Mouse (Mus musculus) neural tube, embryonic 15.5 days (tissue): ENCODE data around the gene Ebf1. TPM values are rescaled to one million over a fixed set of nuclear protein-coding genes. Genes with fewer than 3 reads are reported as not detected.
A peak's percentile ranks its signal among the peaks of the same experiment; 100 is the strongest.

Experiments
- ATAC-seq: fragments of 200-750 bp; cut with Nextera tagmentation; 2 replicates; pipeline ENCODE4 v1.8.0; 2017; ENCODE audit warnings: mild to moderate bottlenecking, moderate TSS enrichment, moderate library complexity; ENCODE audit not compliant: low FRiP score
- H3K27ac ChIP-seq: fragments of 300-500 bp; sonication (generic); replicated peaks from 2 replicates; pipeline ENCODE4 v1.5.1; 2015; ENCODE audit warnings: mild to moderate bottlenecking, inconsistent platforms
- H3K27me3 ChIP-seq: fragments of 300-500 bp; sonication (generic); replicated peaks from 2 replicates; pipeline ENCODE4 v1.6.1; 2015; ENCODE audit warnings: inconsistent platforms
- H3K36me3 ChIP-seq: fragments of 300-500 bp; sonication (generic); 2 replicates; pipeline ENCODE4 v1.6.1; 2015; ENCODE audit warnings: inconsistent platforms
- H3K4me1 ChIP-seq: fragments of 300-500 bp; sonication (generic); 2 replicates; pipeline ENCODE4 v1.6.1; 2015; ENCODE audit warnings: inconsistent platforms
- H3K4me2 ChIP-seq: fragments of 300-500 bp; sonication (generic); 2 replicates; pipeline ENCODE4 v1.6.1; 2015; ENCODE audit warnings: inconsistent platforms, mild to moderate bottlenecking, moderate library complexity
- H3K4me3 ChIP-seq: fragments of 300-500 bp; sonication (generic); replicated peaks from 2 replicates; pipeline ENCODE4 v1.5.1; 2015; ENCODE audit warnings: mild to moderate bottlenecking, inconsistent platforms
- H3K9ac ChIP-seq: fragments of 300-500 bp; sonication (generic); replicated peaks from 2 replicates; pipeline ENCODE4 v1.6.1; 2015; ENCODE audit warnings: mild to moderate bottlenecking, inconsistent platforms
- H3K9me3 ChIP-seq: fragments of 300-500 bp; sonication (generic); replicated peaks from 2 replicates; pipeline ENCODE4 v1.6.1; 2016; ENCODE audit warnings: inconsistent platforms
- WGBS: fragments of 180-500 bp; shearing (Covaris S2); methylation state at CpG from one replicate; pipeline ENCODE4 v1.1.7; 2015; ENCODE audit warnings: mixed read lengths; 5-methylcytosine and 5-hydroxymethylcytosine counted together
- polyA plus RNA-seq: library from polyadenylated mRNA; unstranded; fragments of >200 nt; fragmentation: Nextera tagmentation; extraction: Ambion mirVana; gene quantifications from 2 replicates; pipeline ENCODE4 v1.2.1, GENCODE M21; 2015

Gene Ebf1
- polyA plus RNA-seq, 1 experiment from 2014 or later: 168 TPM

- no peak for ATAC-seq
- WGBS: 82% methylated on average over 4 of the region's 4 CpGs
- Histone ChIP-seq H3K36me3 (no peaks in the 10 kb centered on the region), H3K27ac (no peak overlapping the region; the same call in 1 of the 2 replicates), H3K27me3 (no peaks in the 10 kb centered on the region), H3K4me3 (no peak overlapping the region), H3K9ac (no peak overlapping the region), H3K4me2 (no peak overlapping the region), H3K9me3 (no peaks in the 10 kb centered on the region), H3K4me1 (peaks cover 13% of the 10 kb centered on the region; the same call in 1 of the 2 replicates)
Measured at GRCm38 (mm10) chr11:44867433-44867832, 250.3 kb downstream of the Ebf1 start.

GRCm38 (mm10) chr11:44873876-44874275, 256.8 kb downstream of the Ebf1 start:
- no peak overlapping the region for H3K4me3 ChIP-seq
- H3K4me1 ChIP-seq: no peaks in the 10 kb centered on the region
- no peaks in the 10 kb centered on the region for H3K27me3 ChIP-seq
- no peak overlapping the region for H3K27ac ChIP-seq
- no peak overlapping the region for H3K4me2 ChIP-seq
- ATAC-seq: no peak
- H3K9me3 ChIP-seq: no peaks in the 10 kb centered on the region
- no peak overlapping the region for H3K9ac ChIP-seq
- 66% methylated on average over 1 of the region's 1 CpGs for WGBS
- H3K36me3 ChIP-seq: no peaks in the 10 kb centered on the region

GRCm38 (mm10) chr11:44875171-44875570, 258.1 kb downstream of the Ebf1 start:
- WGBS: 74% methylated on average over 3 of the region's 3 CpGs
- Histone ChIP-seq H3K4me1 (0 out of 2 replicates have a peak, but pooled peaks cover 3% of the 10 kb centered on the region), H3K4me2 (no peak overlapping the region), H3K9me3 (no peaks in the 10 kb centered on the region), H3K9ac (no peak overlapping the region), H3K4me3 (no peak overlapping the region), H3K36me3 (no peaks in the 10 kb centered on the region), H3K27ac (no peak overlapping the region), H3K27me3 (no peaks in the 10 kb centered on the region)
- no peak for ATAC-seq

- Histone ChIP-seq H3K4me1 (0 out of 2 replicates have a peak, but pooled peaks cover 3% of the 10 kb centered on the region), H3K4me2 (no peak overlapping the region), H3K27ac (no peak overlapping the region), H3K27me3 (no peaks in the 10 kb centered on the region), H3K9ac (no peak overlapping the region), H3K9me3 (no peaks in the 10 kb centered on the region), H3K36me3 (no peaks in the 10 kb centered on the region), H3K4me3 (no peak overlapping the region)
- WGBS: 56% methylated on average over 9 of the region's 9 CpGs
- ATAC-seq: no peak
Measured at GRCm38 (mm10) chr11:44881056-44881683, 264.1 kb downstream of the Ebf1 start.

GRCm38 (mm10) chr11:44882476-44882970, 265.4 kb downstream of the Ebf1 start:
- no peaks in the 10 kb centered on the region for H3K36me3 ChIP-seq
- no peaks in the 10 kb centered on the region for H3K9me3 ChIP-seq
- no peak overlapping the region for H3K4me2 ChIP-seq
- no peak overlapping the region for H3K27ac ChIP-seq
- 43% methylated on average over 4 of the region's 4 CpGs for WGBS
- H3K4me3 ChIP-seq: no peak overlapping the region
- ATAC-seq: no peak
- H3K27me3 ChIP-seq: no peaks in the 10 kb centered on the region
- H3K9ac ChIP-seq: no peak overlapping the region
- peaks cover 14% of the 10 kb centered on the region for H3K4me1 ChIP-seq

- H3K9ac ChIP-seq: no peak overlapping the region
- no peak overlapping the region for H3K27ac ChIP-seq
- 73% methylated on average over 3 of the region's 3 CpGs for WGBS
- H3K4me3 ChIP-seq: no peak overlapping the region
- no peaks in the 10 kb centered on the region for H3K27me3 ChIP-seq
- H3K36me3 ChIP-seq: no peaks in the 10 kb centered on the region
- H3K9me3 ChIP-seq: no peaks in the 10 kb centered on the region
- peaks cover 15% of the 10 kb centered on the region for H3K4me1 ChIP-seq
- no peak overlapping the region for H3K4me2 ChIP-seq
- ATAC-seq: no peak
Measured at GRCm38 (mm10) chr11:44884337-44884736, 267.2 kb downstream of the Ebf1 start.

- no peak overlapping the region for H3K4me2 ChIP-seq
- H3K9me3 ChIP-seq: no peaks in the 10 kb centered on the region
- H3K9ac ChIP-seq: no peak overlapping the region
- WGBS: 78% methylated on average over 2 of the region's 2 CpGs
- H3K27ac ChIP-seq: peak overlapping the region; percentile 62
- H3K27me3 ChIP-seq: no peaks in the 10 kb centered on the region
- no peak overlapping the region for H3K4me3 ChIP-seq
- peaks cover 14% of the 10 kb centered on the region for H3K4me1 ChIP-seq
- no peaks in the 10 kb centered on the region for H3K36me3 ChIP-seq
- no peak for ATAC-seq
Measured at GRCm38 (mm10) chr11:44886897-44887296, 269.8 kb downstream of the Ebf1 start.

GRCm38 (mm10) chr11:44887691-44888090, 270.6 kb downstream of the Ebf1 start:
- Histone ChIP-seq H3K4me3 (no peak overlapping the region), H3K27ac (peak overlapping the region; percentile 62)
- WGBS: 31% methylated on average over 7 of the region's 7 CpGs

GRCm38 (mm10) chr11:44888390-44888789, 271.3 kb downstream of the Ebf1 start:
- ATAC-seq: no peak
- Histone ChIP-seq H3K4me3 (no peak overlapping the region), H3K36me3 (no peaks in the 10 kb centered on the region), H3K4me1 (peaks cover 21% of the 10 kb centered on the region), H3K9ac (no peak overlapping the region), H3K4me2 (no peak overlapping the region), H3K9me3 (no peaks in the 10 kb centered on the region), H3K27ac (no peak overlapping the region), H3K27me3 (no peaks in the 10 kb centered on the region)
- 92% methylated on average over 4 of the region's 4 CpGs for WGBS

More at GRCm38 (mm10) chr11:44887691-44888090, 270.6 kb downstream of the Ebf1 start:
- no peak overlapping the region for H3K4me2 ChIP-seq
- no peaks in the 10 kb centered on the region for H3K36me3 ChIP-seq
- no peak for ATAC-seq
- no peaks in the 10 kb centered on the region for H3K27me3 ChIP-seq
- H3K9ac ChIP-seq: no peak overlapping the region
- H3K9me3 ChIP-seq: no peaks in the 10 kb centered on the region
- peaks cover 15% of the 10 kb centered on the region for H3K4me1 ChIP-seq

- Histone ChIP-seq H3K9ac (no peak overlapping the region), H3K4me1 (peaks cover 18% of the 10 kb centered on the region), H3K4me2 (peak overlapping the region; percentile 38), H3K36me3 (no peaks in the 10 kb centered on the region), H3K4me3 (peak overlapping the region; percentile 25), H3K27ac (peak overlapping the region; percentile 24), H3K9me3 (no peaks in the 10 kb centered on the region), H3K27me3 (no peaks in the 10 kb centered on the region)
- 27% methylated on average over 18 of the region's 18 CpGs for WGBS
- ATAC-seq: peak; percentile 51
Measured at GRCm38 (mm10) chr11:44892814-44893521, 275.9 kb downstream of the Ebf1 start.

- Histone ChIP-seq H3K9me3 (no peaks in the 10 kb centered on the region), H3K27ac (no peak overlapping the region), H3K36me3 (no peaks in the 10 kb centered on the region), H3K4me2 (no peak overlapping the region), H3K27me3 (no peaks in the 10 kb centered on the region), H3K4me3 (no peak overlapping the region), H3K9ac (no peak overlapping the region), H3K4me1 (peaks cover 18% of the 10 kb centered on the region)
- no peak for ATAC-seq
Measured at GRCm38 (mm10) chr11:44893986-44894385, 276.9 kb downstream of the Ebf1 start.

- Histone ChIP-seq H3K27ac (no peak overlapping the region), H3K4me1 (peaks cover 21% of the 10 kb centered on the region), H3K36me3 (no peaks in the 10 kb centered on the region), H3K27me3 (no peaks in the 10 kb centered on the region), H3K9me3 (no peaks in the 10 kb centered on the region), H3K4me2 (no peak overlapping the region), H3K4me3 (no peak overlapping the region), H3K9ac (no peak overlapping the region)
- WGBS: 90% methylated on average over 4 of the region's 4 CpGs
- no peak for ATAC-seq
Measured at GRCm38 (mm10) chr11:44894798-44895197, 277.7 kb downstream of the Ebf1 start.
